Mouse (Mus musculus) kidney, adult 11 months (tissue): ENCODE measurements around the gene Calcrl.
A peak's percentile ranks its signal among the peaks of the same experiment; 100 is the strongest.

ENCODE experiments used
- DNase-seq: peaks from one replicate; pipeline ENCODE4 v3.0.0; 2022

Calcrl gene

DNA sequence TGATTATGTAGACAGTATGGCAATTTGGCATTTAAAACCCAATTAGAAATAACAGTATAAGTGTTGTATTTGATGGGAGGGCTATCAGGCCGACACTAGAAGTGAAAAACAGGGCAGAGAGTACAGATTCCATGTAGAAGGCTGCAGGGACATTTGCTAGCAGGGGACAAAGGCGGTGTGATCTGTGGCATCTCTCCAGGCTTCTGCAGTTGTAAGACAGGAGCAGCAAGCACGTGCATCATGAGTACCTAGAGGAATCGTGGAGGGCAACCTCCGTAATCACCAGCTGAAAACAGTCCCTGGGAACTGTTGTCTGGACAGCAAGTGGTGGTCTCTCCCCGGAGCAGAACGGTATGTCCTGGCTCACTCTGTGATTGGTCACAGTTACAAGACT lies 37.2 kb downstream of the Calcrl start:
- no peak for DNase-seq

- DNase-seq: no peak
Observed at GRCm38 (mm10) chr2:84387394-84388022, 37.7 kb downstream of the Calcrl start.

DNA sequence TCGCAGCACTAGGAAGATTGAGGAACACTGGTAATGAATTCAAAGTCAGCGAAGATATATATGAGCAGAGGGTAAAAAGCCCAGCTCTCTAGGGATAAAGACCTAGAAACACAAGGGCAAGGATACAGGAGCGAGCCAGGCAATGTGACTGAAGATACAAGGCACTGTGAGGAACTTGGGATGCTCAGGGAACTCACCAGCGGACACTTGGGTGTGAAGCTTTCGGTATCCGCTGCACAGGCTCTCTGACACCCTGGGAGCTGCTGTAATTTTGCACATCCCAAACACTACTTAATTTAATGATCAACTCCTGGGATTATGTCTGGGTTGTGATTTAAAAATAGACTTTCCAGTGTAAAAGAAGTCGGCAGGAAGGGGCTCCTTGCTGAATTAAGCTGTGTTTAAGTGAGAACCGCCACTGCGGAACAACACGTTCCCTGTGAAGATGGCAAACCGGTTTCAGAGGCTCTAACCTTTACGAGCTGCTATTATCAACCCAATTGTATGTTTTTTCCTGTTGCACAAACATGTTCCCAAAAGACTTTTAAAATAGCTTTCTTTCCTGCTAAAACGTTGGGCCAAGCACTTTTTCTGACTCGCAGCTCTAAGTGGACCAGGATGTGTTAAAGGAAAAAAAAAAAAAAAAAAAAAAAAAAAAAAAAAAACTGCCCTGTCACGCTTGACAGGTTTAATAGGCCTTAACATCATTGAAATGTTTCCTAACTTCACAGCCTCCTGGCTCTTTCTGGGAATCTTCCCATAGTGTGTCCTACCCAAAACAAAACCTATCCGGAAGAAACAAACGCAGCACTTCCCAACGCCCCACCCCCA lies 38.4 kb downstream of the Calcrl start:
- DNase-seq: no peak

DNA sequence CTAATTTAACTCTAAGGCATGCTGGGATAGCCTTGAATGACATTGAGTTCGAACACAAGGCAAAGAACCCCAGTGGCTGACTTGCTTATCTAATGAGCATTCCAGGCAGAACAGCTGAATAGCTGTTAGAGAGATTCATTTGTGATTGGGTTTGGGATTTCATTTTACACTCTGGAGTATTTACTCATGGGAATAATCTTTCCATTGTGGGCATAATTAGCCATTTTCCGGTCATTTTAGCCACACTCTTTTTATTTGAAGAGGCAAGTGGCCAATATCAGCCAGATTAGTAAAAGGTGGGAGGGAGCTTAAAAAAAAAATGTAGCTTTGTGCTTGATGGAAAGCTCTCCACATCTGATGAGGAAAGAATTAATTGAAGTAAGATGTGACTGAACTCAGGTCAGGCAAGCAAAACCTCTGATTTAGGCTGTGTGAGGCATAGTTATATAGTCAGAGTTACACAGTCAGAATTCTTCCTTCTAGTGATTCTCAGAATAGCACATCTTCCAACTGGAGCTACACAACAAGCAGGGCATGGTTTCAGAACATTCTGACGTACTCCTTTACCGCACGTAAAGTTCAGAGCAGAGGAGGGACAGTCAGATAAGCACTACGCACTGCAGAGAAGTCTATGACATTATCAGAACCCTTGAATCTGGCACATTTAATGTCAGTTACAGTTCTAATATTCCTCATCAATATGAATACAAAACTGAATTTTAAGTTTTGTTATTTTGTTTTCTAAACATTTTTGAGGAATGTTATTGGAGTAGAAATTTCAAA lies 40.1 kb downstream of the Calcrl start:
- DNase-seq: no peak

GRCm38 (mm10) chr2:84383828-84384227 lies 41.4 kb downstream of the Calcrl start:
- no peak for DNase-seq

DNA sequence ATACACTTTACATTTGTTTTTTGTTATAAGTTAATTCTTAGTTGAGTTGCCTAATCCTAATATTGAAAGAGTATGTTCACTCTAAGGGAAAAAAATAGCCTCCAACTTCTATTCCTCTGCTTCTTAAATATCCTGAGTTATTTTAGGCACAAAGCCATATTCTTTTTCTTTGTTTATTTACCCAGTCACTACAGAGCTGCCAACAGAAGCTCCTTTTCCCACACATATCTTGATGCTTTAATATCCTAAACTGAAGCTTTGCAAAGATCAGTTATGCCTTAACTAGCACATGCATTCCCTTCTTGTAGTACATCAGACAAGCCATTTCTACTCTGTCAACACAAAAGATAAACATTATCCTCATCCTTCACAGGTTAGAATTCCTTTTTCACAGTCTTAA lies 42.7 kb downstream of the Calcrl start:
- no peak for DNase-seq

GRCm38 (mm10) chr2:84381997-84382396 lies 43.2 kb downstream of the Calcrl start:
- no peak for DNase-seq

DNA sequence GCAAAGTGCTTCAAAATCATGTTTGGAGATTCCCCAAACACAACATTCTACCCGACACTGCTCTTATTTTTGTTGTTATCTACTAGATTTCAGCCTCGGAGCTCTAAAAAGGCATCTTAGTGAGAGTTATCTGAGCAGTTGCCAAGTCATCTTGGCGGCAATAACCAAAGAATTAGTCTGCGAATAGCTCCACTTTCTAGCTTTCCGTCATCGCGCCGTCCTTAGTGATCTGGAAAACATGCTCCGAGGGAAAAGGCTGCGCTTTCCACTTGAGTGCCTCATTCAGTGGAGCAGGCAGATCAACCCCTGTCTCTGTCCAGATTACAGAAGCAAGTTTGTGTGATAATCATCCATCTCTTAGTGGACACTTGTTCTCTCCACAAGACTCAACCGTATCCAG lies 44.4 kb downstream of the Calcrl start:
- DNase-seq: no peak

- DNase-seq: peak; percentile 44
Observed at GRCm38 (mm10) chr2:84378678-84379077, 46.5 kb downstream of the Calcrl start.

DNA sequence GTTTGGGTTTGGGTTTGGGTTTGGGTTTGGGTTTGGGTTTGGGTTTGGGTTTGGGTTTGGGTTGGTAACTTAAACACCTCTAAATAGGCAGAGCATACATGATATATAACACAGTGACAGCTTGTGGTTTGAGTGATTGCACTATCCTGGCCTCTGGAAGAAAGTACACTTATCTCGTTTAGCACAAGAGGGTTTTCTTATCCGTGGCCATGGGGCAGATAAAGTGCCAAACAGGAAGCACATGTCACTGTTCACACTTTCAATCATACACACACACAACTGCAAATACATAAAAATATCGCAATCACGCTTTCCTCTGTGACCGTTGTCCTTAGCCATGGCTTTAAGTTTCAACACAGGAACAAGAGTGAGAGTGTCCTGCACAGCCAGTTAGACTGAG lies 56.0 kb downstream of the Calcrl start:
- no peak for DNase-seq

DNA sequence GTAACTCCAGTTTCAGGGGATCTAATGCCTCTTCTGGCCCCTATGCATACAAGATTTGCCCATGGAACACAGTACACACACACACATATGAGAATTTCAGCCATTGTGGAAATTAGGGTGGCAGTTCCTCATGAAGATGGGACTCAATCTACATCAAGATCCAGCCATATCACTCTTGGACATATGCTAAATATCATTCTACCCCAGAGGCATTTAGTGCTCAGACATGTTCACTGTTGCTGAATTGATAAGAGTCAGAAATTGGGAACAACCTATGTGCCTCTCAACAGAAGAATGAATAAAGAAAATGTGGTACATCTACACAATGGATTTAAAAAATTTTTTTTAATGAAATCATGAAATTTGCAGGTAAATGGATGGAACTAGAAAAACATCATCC lies 58.5 kb downstream of the Calcrl start:
- DNase-seq: no peak

DNA sequence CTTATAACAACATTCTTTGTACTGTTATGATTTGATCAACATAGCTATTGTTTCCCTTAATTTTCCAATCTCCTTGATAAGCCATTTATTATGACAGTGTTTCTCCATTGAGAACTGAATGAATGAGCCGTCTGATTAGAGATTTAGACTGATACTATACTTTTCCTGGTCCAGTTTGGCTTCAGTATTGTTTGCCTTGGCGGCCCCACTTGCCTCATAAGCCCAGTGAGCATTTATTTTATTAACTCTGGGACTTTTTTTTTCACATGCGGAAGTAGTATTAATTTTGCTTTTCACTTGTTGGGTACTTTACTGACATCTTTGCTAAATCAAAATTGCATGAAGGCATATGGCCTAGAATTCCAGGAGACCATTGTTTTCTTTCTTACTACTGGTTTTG lies 59.9 kb downstream of the Calcrl start:
- no peak for DNase-seq

DNA sequence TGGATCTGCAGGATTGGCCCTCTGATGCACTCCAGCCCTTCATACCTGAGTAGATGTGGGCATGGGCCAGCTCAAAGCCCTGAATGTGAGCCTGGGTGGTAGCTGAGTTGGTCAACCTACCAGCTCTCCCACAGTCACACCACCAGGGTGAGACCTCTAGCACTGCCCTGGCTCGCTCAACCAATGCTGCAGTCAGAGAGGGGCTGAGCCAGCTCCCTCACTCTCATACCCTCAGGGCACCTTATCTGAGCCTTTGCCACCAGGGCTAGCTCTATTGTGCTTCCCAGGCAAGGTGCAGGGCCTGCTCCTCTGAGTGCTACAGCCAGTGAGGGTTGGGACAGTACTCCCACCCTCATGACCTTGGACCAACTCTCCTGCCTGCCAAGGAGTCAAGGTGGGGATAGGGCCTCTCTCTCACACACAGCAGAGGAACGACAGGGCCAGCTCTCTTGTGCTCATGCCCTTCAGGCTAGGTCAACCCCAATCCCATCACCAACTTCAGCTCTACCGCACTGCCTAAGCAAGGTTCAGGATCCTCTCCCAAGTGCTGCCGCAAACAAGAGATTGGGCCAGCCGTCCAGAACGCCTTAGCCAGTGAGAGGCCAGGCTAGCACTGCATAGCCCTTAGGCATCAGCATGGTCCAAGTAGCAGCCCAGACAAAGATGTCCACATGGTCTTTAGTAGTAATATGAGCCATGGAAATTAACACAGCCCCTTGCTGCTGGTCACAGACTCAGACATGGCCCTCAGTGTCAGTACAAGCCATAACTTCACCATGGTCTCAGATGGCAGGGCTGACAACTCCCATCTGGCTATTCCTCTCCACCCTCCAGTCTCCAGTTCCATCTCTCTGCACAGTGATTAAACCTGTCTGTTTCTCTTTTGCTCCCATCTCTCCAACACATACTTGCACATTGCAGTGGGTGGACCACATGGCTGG lies 62.2 kb downstream of the Calcrl start:
- no peak for DNase-seq

- no peak for DNase-seq
Observed at GRCm38 (mm10) chr2:84358690-84359343, 66.4 kb downstream of the Calcrl start.

- no peak for DNase-seq
Observed at GRCm38 (mm10) chr2:84355281-84355680, 69.9 kb downstream of the Calcrl start.

DNA sequence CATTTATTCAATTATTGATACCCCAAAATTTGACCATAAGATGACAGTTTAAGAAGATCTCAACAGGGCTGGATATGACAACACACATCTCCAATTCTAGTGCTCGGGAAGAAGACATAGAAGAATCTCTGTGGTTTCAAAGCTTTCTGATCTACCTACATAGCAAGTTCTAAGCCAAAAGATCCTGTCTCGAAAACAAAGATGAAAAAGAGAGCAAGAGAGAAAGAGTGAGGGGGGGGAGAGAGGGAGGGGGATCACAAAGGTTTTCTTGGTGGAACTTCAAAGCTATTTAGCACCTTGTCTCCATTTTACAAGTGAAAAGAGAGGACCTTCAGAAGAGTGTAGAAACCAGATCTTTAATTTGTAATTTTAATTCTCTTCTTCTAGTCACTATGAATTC lies 77.8 kb downstream of the Calcrl start:
- no peak for DNase-seq

DNA sequence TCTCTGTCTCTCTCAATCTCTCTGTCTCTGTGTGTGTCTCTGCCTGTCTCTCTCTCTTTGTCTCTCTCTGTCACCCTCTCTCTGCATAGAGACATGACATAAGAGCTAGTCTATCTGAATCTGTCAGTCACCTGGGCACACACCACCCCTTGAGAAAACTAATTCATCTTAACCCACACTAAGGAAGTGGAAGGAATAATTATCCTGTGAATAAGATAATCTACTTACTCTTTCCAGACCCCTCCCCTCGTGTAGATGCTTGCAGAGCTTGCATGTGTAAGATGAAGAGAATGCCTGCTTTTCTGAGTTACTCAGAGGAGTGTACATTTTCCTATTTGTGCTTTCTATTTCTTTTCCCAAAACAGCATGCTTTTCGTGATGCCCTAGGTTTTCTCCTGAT lies 81.5 kb downstream of the Calcrl start:
- DNase-seq: no peak

GRCm38 (mm10) chr2:84337774-84338450 lies 87.3 kb downstream of the Calcrl start:
- no peak for DNase-seq

DNA sequence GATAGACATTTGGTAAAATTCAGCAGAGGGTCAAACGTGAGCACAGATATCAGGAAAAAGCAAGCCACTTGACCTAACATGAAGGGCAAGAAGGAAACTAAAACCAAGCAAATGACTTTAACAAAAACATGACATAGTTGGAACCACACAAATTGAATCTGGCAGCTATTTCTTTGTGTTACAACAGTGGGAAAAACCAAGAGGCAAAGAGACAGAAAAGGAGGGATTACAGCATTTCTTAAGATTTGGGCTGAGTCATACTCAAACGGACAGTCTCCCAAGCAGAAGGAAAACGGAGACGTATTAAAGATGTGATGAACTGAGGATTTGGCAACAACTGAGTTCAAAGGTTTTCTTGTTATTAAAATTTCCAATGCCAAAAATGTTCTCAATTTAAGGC lies 88.9 kb downstream of the Calcrl start:
- no peak for DNase-seq

- no peak for DNase-seq
Observed at GRCm38 (mm10) chr2:84316185-84316805, 108.9 kb downstream of the Calcrl start.

GRCm38 (mm10) chr2:84296517-84296916 lies 128.7 kb downstream of the Calcrl start:
- no peak for DNase-seq
